Mouse (Mus musculus) heart, embryonic 13.5 days (tissue): ENCODE data around the gene Spock1. TPM values are rescaled to one million over a fixed set of nuclear protein-coding genes. Genes with fewer than 3 reads are reported as not detected.

Source experiments
- ATAC-seq: fragments of 200-750 bp; cut with Nextera tagmentation; 2 replicates; pipeline ENCODE4 v1.8.0; 2017; ENCODE audit warnings: moderate TSS enrichment; ENCODE audit not compliant: insufficient number of reproducible peaks, low FRiP score, low TSS enrichment; ENCODE audit errors: extremely low read depth
- H3K27ac ChIP-seq: fragments of 300-500 bp; sonication (generic); replicated peaks from 2 replicates; pipeline ENCODE4 v1.5.1; 2015; ENCODE audit warnings: moderate library complexity, mild to moderate bottlenecking, inconsistent platforms
- H3K27me3 ChIP-seq: fragments of 300-500 bp; sonication (generic); replicated peaks from 2 replicates; pipeline ENCODE4 v1.6.1; 2015; ENCODE audit warnings: mild to moderate bottlenecking, inconsistent platforms
- H3K36me3 ChIP-seq: fragments of 300-500 bp; sonication (generic); 2 replicates; pipeline ENCODE4 v1.6.1; 2015; ENCODE audit warnings: mild to moderate bottlenecking, inconsistent platforms
- H3K4me1 ChIP-seq: fragments of 300-500 bp; sonication (generic); 2 replicates; pipeline ENCODE4 v1.6.1; 2015; ENCODE audit warnings: inconsistent platforms
- H3K4me2 ChIP-seq: fragments of 300-500 bp; sonication (generic); 2 replicates; pipeline ENCODE4 v1.6.1; 2015; ENCODE audit warnings: inconsistent platforms, mild to moderate bottlenecking, moderate library complexity
- H3K4me3 ChIP-seq: fragments of 300-500 bp; sonication (generic); 2 replicates; pipeline ENCODE4 v1.5.1; 2015; ENCODE audit warnings: moderate library complexity, mild to moderate bottlenecking, inconsistent platforms
- H3K9ac ChIP-seq: fragments of 300-500 bp; sonication (generic); 2 replicates; pipeline ENCODE4 v1.6.1; 2015; ENCODE audit warnings: inconsistent platforms, mild to moderate bottlenecking, moderate library complexity
- H3K9me3 ChIP-seq: fragments of 300-500 bp; sonication (generic); 2 replicates; pipeline ENCODE4 v1.6.1; 2016; ENCODE audit warnings: inconsistent platforms
- WGBS: fragments of 180-500 bp; shearing (Covaris S2); methylation state at CpG from one replicate; pipeline ENCODE4 v1.1.7; 2015; ENCODE audit warnings: mixed read lengths; 5-methylcytosine and 5-hydroxymethylcytosine counted together
- polyA plus RNA-seq: library from polyadenylated mRNA; unstranded; fragments of >200 nt; fragmentation: Nextera tagmentation; extraction: Ambion mirVana; gene quantifications from 2 replicates; pipeline ENCODE4 v1.2.1, GENCODE M21; 2015

Spock1 gene
- polyA plus RNA-seq, 1 experiment from 2014 or later, result 0.31 TPM

DNA sequence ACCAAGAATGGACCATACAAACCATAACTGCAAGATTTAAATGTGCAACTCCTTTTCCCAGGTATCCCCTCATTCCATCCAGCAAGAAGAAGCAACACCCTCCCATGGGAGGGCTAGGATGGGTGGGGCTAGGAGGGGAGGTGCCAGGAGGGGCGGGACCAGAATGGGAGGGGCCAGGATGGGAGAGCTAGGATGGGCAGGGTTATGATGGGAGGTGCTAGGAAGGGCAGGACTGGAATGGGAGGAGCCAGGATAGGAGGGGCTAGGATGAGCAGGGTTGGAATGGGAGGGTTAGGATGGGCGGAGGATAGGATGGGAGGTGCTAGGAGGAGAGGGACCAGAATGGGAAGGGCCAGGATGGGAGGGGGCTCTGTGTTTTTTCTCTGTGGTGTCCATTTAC, 175.9 kb downstream of the Spock1 start:
- H3K27me3 ChIP-seq, result no peaks in the 10 kb centered on the region
- H3K9me3 ChIP-seq, result 0 out of 2 replicates have a peak, but pooled peaks cover 3% of the 10 kb centered on the region
- H3K36me3 ChIP-seq, result no peaks in the 10 kb centered on the region
- no peak for ATAC-seq
- 60% methylated on average over 2 of the region's 2 CpGs for WGBS
- H3K4me2 ChIP-seq, result no peak overlapping the region
- H3K27ac ChIP-seq, result no peak overlapping the region
- no peaks in the 10 kb centered on the region for H3K4me1 ChIP-seq
- no peak overlapping the region for H3K4me3 ChIP-seq
- no peak overlapping the region for H3K9ac ChIP-seq

DNA sequence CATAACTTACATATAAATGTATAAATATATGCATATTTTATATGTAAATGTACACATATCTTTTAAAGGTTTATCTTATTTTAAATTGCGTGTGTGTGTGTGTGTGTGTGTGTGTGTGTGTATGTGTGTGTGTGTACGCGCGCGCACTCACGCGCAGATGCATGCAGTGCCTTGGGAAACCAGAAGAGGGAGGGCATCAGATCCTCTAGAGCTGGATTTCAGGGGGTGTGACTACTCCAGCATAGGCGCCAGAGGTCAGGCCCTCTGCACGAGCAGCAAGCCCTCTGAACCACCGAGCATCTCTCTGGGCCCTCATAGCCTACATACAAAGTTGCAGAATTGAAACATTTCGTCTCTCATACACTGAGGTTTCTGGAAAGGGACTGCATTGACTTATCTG, 180.4 kb downstream of the Spock1 start:
- WGBS, result 92% methylated on average over 11 of the region's 11 CpGs
- no peak overlapping the region for H3K4me3 ChIP-seq
- H3K9ac ChIP-seq, result no peak overlapping the region
- H3K36me3 ChIP-seq, result no peaks in the 10 kb centered on the region
- ATAC-seq, result no peak
- peaks cover 6% of the 10 kb centered on the region; the same call in 1 of the 2 replicates for H3K27me3 ChIP-seq
- no peaks in the 10 kb centered on the region for H3K4me1 ChIP-seq
- H3K4me2 ChIP-seq, result no peak overlapping the region
- 0 out of 2 replicates have a peak, but pooled peaks cover 3% of the 10 kb centered on the region for H3K9me3 ChIP-seq
- H3K27ac ChIP-seq, result no peak overlapping the region

DNA sequence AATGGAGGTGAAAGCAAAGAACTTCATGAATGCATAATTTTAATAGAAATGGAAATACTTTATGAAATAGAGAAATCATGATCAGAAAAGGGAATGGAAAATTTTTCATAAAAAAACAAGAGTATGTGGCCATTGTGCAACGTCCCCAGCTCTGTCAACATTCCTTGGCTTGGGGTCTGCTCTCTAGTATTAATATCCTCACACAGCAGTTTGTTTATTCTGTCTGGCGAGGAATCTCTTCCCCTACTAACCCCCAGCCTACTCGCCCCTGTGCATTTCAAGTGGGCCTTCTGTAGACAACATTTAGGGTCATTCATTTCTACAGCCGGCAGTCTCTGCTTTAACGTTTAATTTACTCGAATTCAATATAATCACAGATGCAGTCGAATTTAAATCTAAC, 181.5 kb downstream of the Spock1 start:
- no peak overlapping the region for H3K9ac ChIP-seq
- H3K4me3 ChIP-seq, result no peak overlapping the region
- H3K4me2 ChIP-seq, result no peak overlapping the region
- no peaks in the 10 kb centered on the region for H3K36me3 ChIP-seq
- 78% methylated on average over 7 of the region's 7 CpGs for WGBS
- H3K4me1 ChIP-seq, result no peaks in the 10 kb centered on the region
- H3K27ac ChIP-seq, result no peak overlapping the region
- H3K27me3 ChIP-seq, result peaks cover 6% of the 10 kb centered on the region; the same call in 1 of the 2 replicates
- H3K9me3 ChIP-seq, result 0 out of 2 replicates have a peak, but pooled peaks cover 3% of the 10 kb centered on the region
- no peak for ATAC-seq

DNA sequence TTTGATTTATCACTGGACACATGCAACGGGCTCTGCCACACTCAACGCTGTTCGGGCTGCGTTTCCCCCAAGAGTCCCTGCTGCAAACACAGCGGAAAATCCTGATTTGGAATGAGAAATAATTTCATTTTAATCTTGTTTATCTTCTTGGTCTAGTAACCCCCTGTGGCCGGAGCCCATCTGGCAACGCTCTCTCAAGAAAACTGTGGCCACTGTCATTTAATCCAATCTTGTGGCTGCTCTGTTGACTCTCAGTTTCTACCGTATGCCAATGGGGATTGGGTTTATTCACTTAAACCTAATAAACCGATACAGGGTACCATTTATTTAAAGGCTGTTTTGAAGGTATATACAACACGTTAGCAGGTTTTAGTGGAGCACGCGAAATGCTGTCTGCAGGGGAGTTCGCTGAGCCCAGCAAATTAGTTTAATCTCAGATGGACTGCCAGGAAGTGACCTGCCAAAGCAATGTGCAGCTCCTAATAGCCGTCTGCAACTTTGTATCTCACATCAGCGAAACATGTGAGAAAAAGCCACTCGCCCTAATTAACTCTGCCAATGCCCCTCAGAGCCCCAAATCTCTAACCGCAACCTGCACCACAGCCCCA, 185.7 kb downstream of the Spock1 start:
- H3K27ac ChIP-seq, result no peak overlapping the region
- H3K27me3 ChIP-seq, result peaks cover 6% of the 10 kb centered on the region; the same call in 1 of the 2 replicates
- no peak overlapping the region for H3K4me3 ChIP-seq
- no peaks in the 10 kb centered on the region for H3K9me3 ChIP-seq
- ATAC-seq, result no peak
- no peak overlapping the region for H3K4me2 ChIP-seq
- no peaks in the 10 kb centered on the region for H3K4me1 ChIP-seq
- no peaks in the 10 kb centered on the region for H3K36me3 ChIP-seq
- 74% methylated on average over 17 of the region's 17 CpGs for WGBS
- no peak overlapping the region for H3K9ac ChIP-seq

DNA sequence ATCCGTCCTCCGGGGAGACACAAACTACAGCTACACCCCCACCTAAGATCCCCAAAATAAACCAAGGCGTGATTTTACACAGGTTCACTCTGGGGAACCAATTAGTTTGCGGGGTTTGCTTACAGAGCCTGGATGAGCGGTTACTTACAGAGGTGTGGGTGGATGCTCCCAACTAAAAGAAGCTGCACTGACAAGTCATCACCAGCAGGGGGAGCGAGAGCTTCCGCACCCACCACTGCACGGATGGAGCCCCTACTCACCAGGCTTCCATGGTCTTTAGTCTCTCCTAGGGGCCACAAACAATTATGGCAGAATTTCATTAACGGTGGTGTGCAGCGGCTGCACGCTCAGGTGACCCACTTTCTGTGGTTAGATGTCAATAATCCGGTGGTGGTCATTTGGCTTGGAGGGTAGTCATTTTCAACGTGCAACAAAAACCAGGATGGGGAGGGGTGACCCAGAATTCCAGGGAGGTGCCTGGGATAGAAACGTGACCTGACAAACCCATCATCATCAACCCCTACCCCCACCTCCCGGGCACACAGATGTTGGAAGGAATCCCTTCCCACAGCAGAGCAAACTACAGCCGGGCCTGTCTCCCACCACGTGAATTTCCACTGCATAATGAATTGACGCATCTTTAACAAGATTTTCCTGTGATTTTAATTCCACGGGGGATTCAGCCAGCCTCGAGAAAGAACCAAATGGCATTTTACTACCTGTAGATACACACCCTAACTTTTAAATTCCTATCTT, 186.4 kb downstream of the Spock1 start:
- Histone ChIP-seq H3K36me3 (no peaks in the 10 kb centered on the region), H3K9me3 (no peaks in the 10 kb centered on the region), H3K27ac (no peak overlapping the region), H3K9ac (no peak overlapping the region), H3K4me2 (no peak overlapping the region), H3K27me3 (peaks cover 6% of the 10 kb centered on the region; the same call in 1 of the 2 replicates), H3K4me3 (no peak overlapping the region), H3K4me1 (no peaks in the 10 kb centered on the region)
- 55% methylated on average over 20 of the region's 20 CpGs for WGBS
- ATAC-seq, result no peak

DNA sequence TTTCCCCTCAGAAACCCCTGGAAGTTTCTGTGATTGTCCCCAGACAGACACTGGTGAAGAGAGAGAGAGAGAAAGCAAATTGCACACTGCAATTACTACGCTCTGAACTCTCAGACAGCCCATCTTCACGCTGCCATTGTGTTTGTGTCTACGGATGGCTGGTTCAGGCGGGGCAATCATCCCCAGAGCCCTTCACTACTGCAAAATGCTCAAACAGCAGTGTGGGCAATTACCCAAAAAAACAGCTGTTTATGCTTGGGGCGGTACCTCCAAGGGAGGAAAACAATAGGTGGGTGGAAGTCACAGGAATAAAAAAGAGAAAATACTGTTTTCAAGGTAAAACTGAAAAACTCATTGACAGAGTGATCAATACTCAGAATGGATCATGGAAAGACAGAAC, 190.0 kb downstream of the Spock1 start:
- Histone ChIP-seq H3K36me3 (no peaks in the 10 kb centered on the region), H3K4me1 (no peaks in the 10 kb centered on the region), H3K27me3 (no peaks in the 10 kb centered on the region; the same call in 1 of the 2 replicates), H3K9ac (no peak overlapping the region), H3K9me3 (no peaks in the 10 kb centered on the region), H3K27ac (no peak overlapping the region), H3K4me3 (no peak overlapping the region), H3K4me2 (no peak overlapping the region)
- no peak for ATAC-seq
- WGBS, result 77% methylated on average over 5 of the region's 5 CpGs

DNA sequence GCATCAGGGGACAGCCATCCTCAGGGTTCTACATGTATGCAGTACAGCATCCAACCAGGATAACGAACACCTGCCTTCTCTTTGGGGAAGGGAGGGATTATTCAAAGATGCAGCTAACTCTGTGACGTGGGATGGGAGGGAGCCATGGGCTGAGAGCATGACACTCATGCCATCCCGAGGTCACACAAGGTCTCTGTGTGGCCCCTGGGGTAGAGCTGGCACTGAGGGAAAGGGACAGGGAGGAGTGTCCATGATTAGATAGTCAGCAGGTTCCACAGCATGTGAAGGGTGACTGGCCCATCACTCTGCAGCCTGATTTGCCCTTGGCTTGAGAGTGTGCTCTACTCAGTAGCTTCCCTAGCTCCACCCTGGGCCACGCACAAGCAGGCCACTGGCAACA, 195.2 kb downstream of the Spock1 start:
- Histone ChIP-seq H3K27me3 (no peaks in the 10 kb centered on the region), H3K9ac (no peak overlapping the region), H3K4me3 (no peak overlapping the region), H3K36me3 (no peaks in the 10 kb centered on the region), H3K4me1 (no peaks in the 10 kb centered on the region), H3K4me2 (no peak overlapping the region), H3K27ac (no peak overlapping the region), H3K9me3 (no peaks in the 10 kb centered on the region)
- 79% methylated on average over 4 of the region's 4 CpGs for WGBS
- ATAC-seq, result no peak

DNA sequence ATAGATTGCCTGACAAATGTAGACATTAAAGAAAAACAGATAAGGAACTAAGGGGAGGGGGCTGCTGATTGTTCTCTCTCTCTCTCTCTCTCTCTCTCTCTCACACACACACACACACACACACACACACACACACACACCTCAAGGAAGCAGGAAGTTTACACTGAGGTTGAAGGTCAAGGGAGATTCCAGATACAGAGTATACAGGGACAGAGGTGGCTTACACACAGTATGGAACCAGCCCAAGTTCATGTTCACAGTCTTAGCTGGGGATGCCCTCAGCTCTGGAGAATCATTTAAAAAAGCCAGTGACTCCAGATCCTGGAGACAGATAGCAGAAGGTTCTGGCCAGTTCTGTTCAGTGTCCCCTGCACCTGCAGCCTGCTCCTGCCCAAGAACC, 199.7 kb downstream of the Spock1 start:
- Histone ChIP-seq H3K4me2 (no peak overlapping the region), H3K4me1 (no peaks in the 10 kb centered on the region), H3K9ac (no peak overlapping the region), H3K9me3 (no peaks in the 10 kb centered on the region), H3K4me3 (no peak overlapping the region), H3K27me3 (no peaks in the 10 kb centered on the region), H3K27ac (no peak overlapping the region), H3K36me3 (no peaks in the 10 kb centered on the region)
- ATAC-seq, result no peak

DNA sequence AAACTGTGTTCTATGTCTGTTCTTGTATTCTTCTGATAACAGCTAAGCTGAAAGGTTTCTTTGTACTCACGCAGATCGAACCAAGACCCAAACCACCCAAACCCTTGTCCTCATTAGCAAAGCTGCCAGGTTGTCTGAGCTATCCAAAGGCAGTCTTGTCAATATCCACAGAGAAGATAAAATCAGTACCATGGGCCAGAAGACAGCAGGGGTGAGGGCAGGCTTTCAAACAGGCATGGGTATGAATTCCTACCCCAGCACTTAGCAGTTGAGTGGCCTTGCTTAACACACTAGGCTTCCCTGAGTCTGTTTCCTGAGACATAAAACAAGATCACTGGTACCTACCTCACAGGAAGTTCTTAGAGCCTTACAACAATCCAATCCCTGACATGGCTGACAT, 205.2 kb downstream of the Spock1 start:
- Histone ChIP-seq H3K27me3 (no peaks in the 10 kb centered on the region), H3K9ac (no peak overlapping the region), H3K9me3 (no peaks in the 10 kb centered on the region), H3K4me2 (no peak overlapping the region), H3K4me3 (no peak overlapping the region), H3K27ac (no peak overlapping the region), H3K4me1 (no peaks in the 10 kb centered on the region), H3K36me3 (no peaks in the 10 kb centered on the region)
- 72% methylated on average over 2 of the region's 2 CpGs for WGBS
- no peak for ATAC-seq

DNA sequence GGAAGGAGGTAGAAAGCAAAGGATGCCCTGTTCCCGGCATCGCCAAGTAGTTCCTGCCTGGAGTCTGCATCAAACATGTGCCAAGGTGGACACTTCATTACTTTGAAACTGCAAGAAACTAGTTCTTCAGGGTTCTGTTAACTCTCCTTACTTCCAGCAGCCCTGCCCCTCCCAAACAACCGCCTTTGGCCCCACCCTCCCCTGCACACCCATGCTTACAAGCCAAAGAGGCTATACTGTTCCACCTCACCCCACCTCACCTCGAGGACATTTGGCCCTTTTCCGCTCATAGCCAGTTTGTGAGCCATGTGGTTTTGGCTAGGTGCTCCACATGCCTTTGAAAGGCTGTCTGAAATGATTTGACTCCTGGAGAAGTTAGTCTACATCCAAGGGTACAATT, 211.4 kb downstream of the Spock1 start:
- no peak overlapping the region for H3K27ac ChIP-seq
- no peak overlapping the region for H3K9ac ChIP-seq
- H3K4me1 ChIP-seq, result no peaks in the 10 kb centered on the region
- H3K4me3 ChIP-seq, result no peak overlapping the region
- no peaks in the 10 kb centered on the region for H3K36me3 ChIP-seq
- H3K9me3 ChIP-seq, result no peaks in the 10 kb centered on the region
- WGBS, result 74% methylated on average over 5 of the region's 5 CpGs
- ATAC-seq, result no peak
- no peaks in the 10 kb centered on the region; the same call in 1 of the 2 replicates for H3K27me3 ChIP-seq
- no peak overlapping the region for H3K4me2 ChIP-seq

DNA sequence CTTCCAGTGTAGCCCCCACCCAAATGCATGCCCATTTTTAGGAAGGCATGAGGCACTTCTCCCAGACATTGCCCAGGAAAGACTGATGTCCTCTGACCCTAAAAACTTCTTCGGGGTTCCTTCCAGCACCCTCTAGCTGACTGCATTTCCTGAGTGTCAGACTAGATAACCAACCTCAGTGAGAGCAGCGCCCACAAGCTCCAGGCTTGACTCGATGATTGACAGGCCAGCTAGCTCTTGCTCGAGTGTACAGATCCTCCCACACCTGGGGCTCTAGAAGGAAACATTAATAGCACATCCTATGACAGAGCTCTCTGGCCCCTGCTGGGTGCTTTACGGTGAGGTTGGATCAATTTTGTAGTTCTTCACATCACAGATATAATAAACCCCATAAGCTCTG, 219.2 kb downstream of the Spock1 start:
- no peak overlapping the region for H3K27ac ChIP-seq
- WGBS, result 42% methylated on average over 5 of the region's 5 CpGs
- no peak overlapping the region for H3K9ac ChIP-seq
- no peak for ATAC-seq
- no peak overlapping the region for H3K4me3 ChIP-seq
- 0 out of 2 replicates have a peak, but pooled peaks cover 4% of the 10 kb centered on the region for H3K27me3 ChIP-seq
- H3K4me1 ChIP-seq, result peaks cover 5% of the 10 kb centered on the region; the same call in 1 of the 2 replicates
- H3K9me3 ChIP-seq, result no peaks in the 10 kb centered on the region
- H3K36me3 ChIP-seq, result no peaks in the 10 kb centered on the region
- no peak overlapping the region for H3K4me2 ChIP-seq

DNA sequence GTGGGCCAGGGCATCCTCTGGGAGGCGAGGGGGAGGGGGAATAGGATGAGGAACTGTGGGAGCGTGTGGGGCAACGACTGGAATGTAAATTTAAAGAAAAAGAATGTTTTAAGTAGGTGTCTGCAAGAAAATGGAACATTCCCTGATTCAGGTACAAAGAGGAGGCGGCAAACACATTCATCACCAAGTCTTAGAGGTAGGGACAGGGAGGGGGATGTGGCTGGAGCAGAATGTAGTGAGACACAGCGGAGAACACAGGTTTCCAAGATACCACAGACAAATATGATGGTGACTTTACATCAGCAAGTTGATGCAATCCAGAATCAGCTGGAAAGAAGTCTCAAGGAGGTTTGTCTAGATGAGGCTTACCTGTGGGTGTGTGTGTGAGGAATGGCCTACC, 221.7 kb downstream of the Spock1 start:
- whole genome bisulfite sequencing, result 77% methylated on average over 5 of the region's 5 CpGs
- no peak overlapping the region for H3K4me2 ChIP-seq
- H3K27me3 ChIP-seq, result 0 out of 2 replicates have a peak, but pooled peaks cover 4% of the 10 kb centered on the region
- H3K4me3 ChIP-seq, result no peak overlapping the region
- H3K9me3 ChIP-seq, result no peaks in the 10 kb centered on the region
- H3K36me3 ChIP-seq, result no peaks in the 10 kb centered on the region
- peaks cover 5% of the 10 kb centered on the region; the same call in 1 of the 2 replicates for H3K4me1 ChIP-seq
- H3K27ac ChIP-seq, result no peak overlapping the region
- no peak overlapping the region for H3K9ac ChIP-seq
- no peak for ATAC-seq
